Mouse (Mus musculus): ENCODE data around the gene Irak2. TPM values are rescaled to one million over a fixed set of nuclear protein-coding genes. Genes with fewer than 3 reads are reported as not detected.
A peak's percentile ranks its signal among the peaks of the same experiment; 100 is the strongest.
"Not testable (repeated sequence)": the region's sequence is repeated elsewhere in the genome, so short reads cannot be mapped to it uniquely, and the experiment has no call there.

Gene Irak2
- total RNA-seq, 2 experiments from 2014 or later: 3.0 to 4.7 TPM

DNA sequence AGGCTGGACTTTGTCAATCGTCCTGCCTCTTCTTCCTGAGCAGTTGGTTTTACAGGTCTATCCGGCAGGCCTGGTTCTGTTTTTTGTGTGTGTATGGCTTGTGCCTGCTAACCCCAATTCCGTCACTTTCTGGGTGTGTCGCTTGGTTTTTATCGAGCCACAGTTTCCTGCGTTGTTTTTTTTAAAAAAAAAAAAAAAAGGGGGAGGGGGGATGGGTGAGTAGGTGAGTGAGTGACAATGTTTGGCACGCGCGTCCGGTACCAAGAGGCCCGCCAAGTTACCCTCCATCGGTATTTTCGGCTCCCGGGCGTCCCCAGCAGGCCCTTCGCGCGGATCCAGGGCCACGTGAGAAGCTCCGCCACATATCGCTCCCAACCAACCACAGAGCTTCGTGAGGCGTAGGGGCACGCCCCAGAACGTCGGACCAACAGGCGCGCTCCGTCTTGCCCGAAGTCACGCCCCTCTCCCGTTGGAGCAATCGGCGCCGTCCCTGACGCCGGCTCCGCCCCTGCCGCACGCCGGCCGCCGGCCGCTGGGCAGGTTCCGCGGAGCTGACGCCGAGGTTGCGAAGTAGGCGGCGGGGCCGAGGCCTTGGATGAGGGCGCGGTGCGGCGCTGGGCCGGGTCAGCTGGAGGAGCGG is 58.4 kb downstream of the Irak2 start, which contains the start of gene Tatdn2:
Gene Tatdn2 (plus strand): TSS at position 469 of the 640 bp plus-strand sequence.
- DNase-seq: peak; percentile 98

- DNase-seq: peak; percentile 44
Measured at GRCm38 (mm10) chr6:113697222-113698205, 59.2 kb downstream of the Irak2 start.

DNA sequence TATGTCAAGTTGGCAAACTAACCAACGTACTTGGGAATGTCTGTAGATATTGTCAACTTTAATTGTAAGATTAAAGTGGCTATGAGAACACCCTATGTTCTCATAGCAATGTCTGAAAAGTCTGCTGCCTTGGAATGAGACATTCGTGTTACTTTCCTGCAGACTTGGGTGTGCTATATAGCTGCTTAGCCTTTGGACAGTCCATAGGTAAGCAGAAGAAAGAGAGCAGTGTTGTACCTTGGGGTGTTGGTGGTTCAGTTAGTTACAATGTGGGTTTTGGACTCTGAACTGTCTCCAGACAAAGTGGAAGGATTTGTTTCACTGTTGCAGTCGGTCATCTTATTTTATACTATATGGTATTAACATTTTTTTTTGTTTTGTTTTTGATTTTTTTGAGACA is 74.5 kb downstream of the Irak2 start:
- DNase-seq: no peak

- DNase-seq: not testable (repeated sequence)
Measured at GRCm38 (mm10) chr6:113713389-113713788, 75.1 kb downstream of the Irak2 start.

DNA sequence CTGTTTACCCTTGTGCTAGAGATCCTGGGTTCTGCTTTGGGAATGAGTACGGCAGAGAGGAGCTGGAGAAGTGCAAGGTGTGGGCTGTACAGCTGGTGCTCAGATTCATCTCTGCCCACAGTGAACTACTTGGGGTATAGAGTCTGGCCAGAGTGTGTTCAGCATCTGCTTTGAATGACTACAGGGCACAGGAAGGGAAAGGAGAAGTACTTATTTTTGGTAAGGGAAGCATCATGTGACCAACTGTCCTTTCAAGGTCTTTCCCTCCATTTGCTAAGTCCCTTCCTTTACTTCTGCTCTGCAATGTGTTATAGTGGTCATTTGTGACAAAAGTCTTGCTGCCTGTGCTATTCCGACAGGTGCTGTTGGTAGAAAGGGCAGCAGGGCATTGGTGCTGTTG is 76.0 kb downstream of the Irak2 start:
- no peak for DNase-seq

DNA sequence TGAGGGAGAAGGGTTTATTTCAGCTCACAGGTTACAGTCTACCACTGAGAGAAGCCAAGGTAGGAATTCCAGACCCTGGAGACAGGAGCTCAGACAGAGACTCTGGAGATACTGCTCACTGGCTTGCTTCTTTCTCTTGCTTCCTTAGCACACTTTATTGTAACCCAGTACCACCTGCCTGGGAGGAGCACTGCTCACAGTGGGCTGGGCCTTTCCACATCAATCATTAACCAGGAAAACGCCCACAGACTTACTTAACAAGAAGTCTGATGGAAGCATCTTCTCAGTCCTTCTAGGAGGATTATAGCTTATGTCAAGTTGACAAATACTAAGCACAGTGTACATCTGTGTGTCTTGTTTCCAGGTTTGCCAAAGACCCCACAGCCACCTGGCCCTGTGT is 76.5 kb downstream of the Irak2 start:
- no peak for DNase-seq

DNA sequence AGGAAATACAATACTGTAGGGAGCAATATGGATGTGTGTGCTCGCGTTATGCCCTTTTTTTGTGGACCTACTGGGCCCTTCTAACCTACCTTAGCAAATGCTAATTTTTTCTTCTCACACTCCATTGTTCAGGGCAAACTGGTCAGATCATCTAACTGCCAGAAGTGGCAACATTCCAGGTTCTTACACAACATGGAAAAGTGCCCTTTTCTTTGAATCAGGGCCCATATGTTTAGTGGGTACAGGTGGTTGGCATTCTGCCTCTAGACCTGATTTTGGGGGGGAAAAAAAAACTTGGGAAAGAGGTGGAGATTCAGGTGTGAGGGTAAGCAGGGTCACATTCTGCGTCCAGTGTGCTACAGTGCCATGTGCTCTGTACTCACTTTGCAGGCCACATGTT is 79.3 kb downstream of the Irak2 start:
- DNase-seq: no peak

DNA sequence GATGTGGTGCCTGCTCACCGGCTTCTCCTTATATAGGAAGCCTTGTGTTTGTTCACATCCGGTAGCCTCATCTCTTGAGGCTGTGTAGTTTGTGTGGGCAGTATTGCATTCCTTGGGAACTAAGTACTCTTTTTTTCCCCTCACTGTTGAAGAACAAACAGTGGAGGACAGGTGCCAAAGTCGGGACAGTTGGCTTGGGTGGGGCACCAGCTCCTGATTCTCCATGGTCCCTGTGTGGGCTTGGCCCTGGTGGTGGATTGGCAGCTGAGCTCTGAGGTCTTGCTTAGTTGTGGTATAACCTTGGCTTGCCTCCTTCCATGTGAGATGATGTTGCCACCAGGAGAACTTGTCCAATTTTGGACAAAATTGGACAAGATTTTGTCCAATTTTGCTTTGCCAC is 81.6 kb downstream of the Irak2 start, which contains the start of gene Ghrl:
Gene Ghrl (minus strand): TSS at position 3 of the 400 bp plus-strand sequence.
- DNase-seq: no peak

- DNase-seq: no peak
Measured at GRCm38 (mm10) chr6:113721061-113721460, 82.8 kb downstream of the Irak2 start.

DNA sequence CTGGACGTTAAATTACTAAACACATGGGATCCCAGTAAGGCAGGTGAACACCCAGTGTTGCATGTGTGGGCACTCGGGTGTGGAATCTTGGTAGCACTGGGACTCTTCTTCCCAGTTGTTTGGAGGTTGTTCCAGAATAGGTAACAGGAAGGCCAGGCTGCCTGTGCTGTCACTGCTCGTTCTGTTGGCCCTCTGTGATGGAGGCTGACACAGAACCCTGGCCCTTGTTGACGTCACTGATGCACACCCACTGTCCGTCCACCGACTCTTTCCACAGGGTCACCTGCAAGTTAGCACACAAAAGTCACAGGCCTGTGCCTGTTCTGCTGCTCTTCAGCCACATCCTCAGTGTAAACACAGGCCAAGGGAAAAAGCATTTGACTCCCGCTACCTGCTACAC is 89.9 kb downstream of the Irak2 start:
- DNase-seq: no peak

- DNase-seq: no peak
Measured at GRCm38 (mm10) chr6:113731296-113731695, 93.0 kb downstream of the Irak2 start.

DNA sequence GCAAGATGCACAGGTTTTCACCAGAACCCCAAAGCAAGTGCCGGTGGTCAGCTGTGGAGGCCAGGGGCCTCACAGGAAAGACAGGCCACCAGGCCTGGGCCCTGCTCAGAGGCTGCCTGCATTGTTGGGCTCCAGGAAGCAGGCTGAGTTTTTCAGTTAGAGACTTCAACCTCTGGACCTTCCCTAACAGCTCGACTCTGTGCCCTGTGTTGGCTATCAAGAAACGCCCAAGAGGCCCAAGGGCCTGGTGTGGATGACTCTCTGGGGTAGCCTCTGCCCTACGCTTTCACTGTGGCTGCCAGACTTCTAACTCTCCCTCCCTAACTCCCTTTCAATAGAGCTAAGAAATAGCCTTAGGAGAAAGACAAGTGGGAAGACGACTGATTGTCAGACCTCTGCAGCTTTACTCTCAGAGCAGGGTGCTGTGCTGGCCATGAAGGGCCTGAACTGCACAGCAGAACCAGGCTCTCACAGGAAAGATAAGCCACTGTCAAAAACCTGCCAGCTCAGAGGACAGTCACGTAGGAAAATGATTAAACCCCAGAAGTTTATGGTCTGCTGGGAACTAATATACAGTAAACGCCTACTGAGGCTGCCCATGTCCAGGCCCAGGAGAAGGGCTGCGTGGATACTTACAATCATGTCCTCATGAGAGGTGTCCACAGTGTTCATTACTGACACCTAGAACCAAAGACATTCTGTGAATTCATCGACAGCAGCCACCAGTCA is 99.2 kb downstream of the Irak2 start:
- DNase-seq: no peak

- DNase-seq: peak; percentile 81
Measured at GRCm38 (mm10) chr6:113740236-113741217, 102.3 kb downstream of the Irak2 start, which contains the start of gene Sec13. TSS of gene Sec13 (minus strand) at chr6:113740743.

- no peak for DNase-seq
Measured at GRCm38 (mm10) chr6:113741425-113741824, 103.2 kb downstream of the Irak2 start.

DNA sequence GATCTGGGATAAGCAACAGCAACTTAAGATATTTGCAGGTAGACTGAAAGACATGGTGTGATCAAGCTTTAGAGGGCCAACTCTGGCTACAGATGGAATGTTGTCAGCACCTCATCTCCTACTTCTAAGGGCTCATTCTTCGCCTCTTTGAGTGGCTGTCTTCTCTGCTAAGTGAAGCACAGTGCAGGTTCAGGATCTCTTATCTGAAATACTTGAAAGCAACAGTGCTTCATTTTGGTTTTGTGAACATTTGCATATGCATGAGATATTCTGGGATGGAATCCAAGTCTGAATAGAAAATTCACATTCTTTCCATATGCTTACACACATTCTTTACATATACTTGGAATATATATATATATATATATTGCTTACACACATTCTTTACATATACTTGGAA is 104.1 kb downstream of the Irak2 start:
- no peak for DNase-seq

DNA sequence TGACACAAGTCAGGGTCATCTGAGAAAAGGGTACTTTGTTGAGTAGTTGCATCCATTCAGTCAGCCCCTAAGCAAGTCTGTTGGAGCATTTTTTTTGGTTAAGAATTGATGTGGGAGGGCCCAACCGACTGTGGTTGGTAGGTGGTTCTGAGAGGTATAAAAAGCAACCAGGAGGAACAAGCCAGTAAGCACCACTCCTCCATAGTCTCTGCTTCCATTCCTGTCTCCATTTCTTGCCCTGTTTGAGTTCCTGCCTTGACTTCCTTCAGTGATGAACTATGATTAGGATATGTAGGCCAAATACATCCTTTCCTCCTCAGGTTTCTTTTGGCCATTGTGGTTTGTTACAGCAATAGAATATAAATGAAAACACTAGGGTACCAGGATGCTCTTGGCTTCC is 104.8 kb downstream of the Irak2 start:
- DNase-seq: no peak

Small RNA genes within 50 kb of the gene (microRNA-seq; reads per million reads assigned to microRNA genes)
- 0 reads per million in 2 experiments for gene Mir7042 (ENCODE audit: borderline replicate concordance in 2 of 2)

Other genes starting within 250 kb of the Irak2 start
- gene Ttll3, start 249.2 kb upstream of the Irak2 start, total RNA-seq (2021): 1 to 10 TPM; 1.6 to 1.7 TPM
- gene Rpusd3, start 219.1 kb upstream of the Irak2 start, total RNA-seq (2021): 1 to 10 TPM; 8.0 to 9.7 TPM
- gene Cidec, start 202.7 kb upstream of the Irak2 start, total RNA-seq (2021): 10 to 100 TPM in 1 of 2 experiments, 1 to 10 TPM in 1; 1.1 to 67.8 TPM
- gene Jagn1, start 195.9 kb upstream of the Irak2 start, total RNA-seq (2021): 10 to 100 TPM; 27.6 to 29.8 TPM
- gene Il17re, start 180.0 kb upstream of the Irak2 start, total RNA-seq (2021): under 1 TPM in 1 of 2 experiments, not detected in 1; 0.16 TPM
- 1 to 10 TPM; 6.0 to 8.0 TPM for gene Il17rc, start 167.0 kb upstream of the Irak2 start, total RNA-seq (2021)
- gene Creld1, start 155.2 kb upstream of the Irak2 start, total RNA-seq (2021): 10 to 100 TPM; 39.3 to 50.6 TPM
- under 1 TPM in 1 of 2 experiments, not detected in 1; 0.08 TPM for gene Prrt3, start 136.5 kb upstream of the Irak2 start, total RNA-seq (2021)
- 10 to 100 TPM; 50.3 to 66.7 TPM for gene Emc3, start 106.8 kb upstream of the Irak2 start, total RNA-seq (2021)
- under 1 TPM; 0.41 to 0.56 TPM for gene Fancd2, start 106.8 kb upstream of the Irak2 start, total RNA-seq (2021)
- not detected for gene Fancd2os, start 37.8 kb upstream of the Irak2 start, total RNA-seq (2021)
- 10 to 100 TPM; 37.1 to 40.7 TPM for gene Brk1, start 33.7 kb upstream of the Irak2 start, total RNA-seq (2021)
- gene Vhl, start 14.5 kb upstream of the Irak2 start, total RNA-seq (2021): 1 to 10 TPM; 4.4 to 6.2 TPM
- 10 to 100 TPM; 28.8 to 31.6 TPM for gene Tatdn2, start 58.6 kb downstream of the Irak2 start, total RNA-seq (2021)
- gene Ghrl, start 81.4 kb downstream of the Irak2 start, total RNA-seq (2021): not detected
- 10 to 100 TPM; 62.4 to 67.2 TPM for gene Sec13, start 102.3 kb downstream of the Irak2 start, total RNA-seq (2021)

Data from gastrocnemius, postnatal 25 days (tissue).